Mouse (Mus musculus) myocyte (in vitro differentiated cells): ENCODE measurements around the gene Cap1.

Experiments used
- CEBPB ChIP-seq: IDR thresholded peaks from 2 replicates; pipeline ENCODE4 v1.6.1; 2011; ENCODE audit warnings: mild to moderate bottlenecking, moderate library complexity; ENCODE audit not compliant: poor library complexity, insufficient read depth, severe bottlenecking
- MAX ChIP-seq: IDR thresholded peaks from one replicate; pipeline ENCODE4 v1.6.1; 2011; ENCODE audit warnings: low read depth, mild to moderate bottlenecking, control low read depth
- POLR2A ChIP-seq: IDR thresholded peaks from one replicate; pipeline ENCODE4 v1.6.1; 2011; ENCODE audit warnings: low read depth, mild to moderate bottlenecking, control low read depth, moderate library complexity; ENCODE audit not compliant: insufficient read length
- POLR2AphosphoS2 ChIP-seq: IDR thresholded peaks from one replicate; pipeline ENCODE4 v1.6.1; 2011; ENCODE audit warnings: low read depth, control low read depth; ENCODE audit not compliant: insufficient read length
- TCF12 ChIP-seq: IDR thresholded peaks from one replicate; pipeline ENCODE4 v1.6.1; 2011; ENCODE audit warnings: mild to moderate bottlenecking, control low read depth; ENCODE audit not compliant: poor library complexity, insufficient read depth, severe bottlenecking
- TCF3 ChIP-seq: IDR thresholded peaks from one replicate; pipeline ENCODE4 v1.6.1; 2011; ENCODE audit warnings: low read depth, control low read depth; ENCODE audit not compliant: insufficient read length
- USF1 ChIP-seq: IDR thresholded peaks from one replicate; pipeline ENCODE4 v1.6.1; 2011; ENCODE audit warnings: low read depth, mild to moderate bottlenecking, control low read depth, moderate library complexity

DNA sequence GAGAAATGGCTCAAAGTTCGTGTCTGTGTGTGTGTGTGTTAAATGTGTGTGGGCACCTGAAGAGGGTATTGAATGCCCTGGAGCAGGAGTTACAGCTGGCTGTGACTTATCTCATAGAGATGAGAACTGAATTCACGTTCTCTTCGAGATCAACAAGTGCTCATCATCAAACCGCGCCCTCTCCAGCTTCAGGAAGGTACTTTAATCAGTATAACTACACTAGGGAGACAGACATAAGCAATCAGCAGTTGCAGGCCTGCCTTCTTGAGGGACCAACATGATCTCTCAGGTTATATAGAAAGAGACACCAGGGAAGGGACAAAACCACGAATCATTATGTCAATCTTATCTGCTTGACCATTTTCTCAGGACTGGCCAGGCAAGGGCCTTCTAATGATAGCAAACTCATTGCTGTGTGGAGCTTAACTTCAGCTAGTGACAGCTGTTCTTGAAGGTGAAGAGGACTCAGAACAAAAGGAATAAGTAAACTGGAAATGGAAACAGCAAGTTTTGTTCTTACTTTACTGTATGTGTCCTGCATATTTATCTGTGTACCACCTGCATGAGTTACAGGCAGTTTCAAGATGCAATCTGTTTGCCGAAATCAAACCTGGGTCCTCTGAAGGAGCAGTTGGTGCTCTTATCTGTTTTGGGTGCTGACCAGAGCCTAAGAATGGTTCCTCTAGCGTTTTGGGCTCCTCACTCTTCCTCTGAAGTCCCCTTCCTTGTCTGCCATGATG lies 46.6 kb upstream of the Cap1 start:
- TF ChIP-seq POLR2A (no peak), POLR2AphosphoS2 (no peak), MAX (no peak), TCF3 (no peak), CEBPB (no peak), TCF12 (no peak), USF1 (no peak)
